Mouse (Mus musculus) C2C12 (cell line): ENCODE results near the gene Gm11937. TPM values are rescaled to one million over a fixed set of nuclear protein-coding genes. Genes with fewer than 3 reads are reported as not detected.

ENCODE experiments used
- H3K27me3 ChIP-seq: one replicate; pipeline ENCODE4 v1.6.1; 2011; ENCODE audit not compliant: control insufficient read depth, insufficient read depth, insufficient read length
- H3K36me3 ChIP-seq: one replicate; pipeline ENCODE4 v1.6.1; 2011; ENCODE audit not compliant: control insufficient read depth, insufficient read depth
- H3K4me3 ChIP-seq: one replicate; pipeline ENCODE4 v1.5.1; 2011; ENCODE audit warnings: mild to moderate bottlenecking, control low read depth; ENCODE audit not compliant: poor library complexity, insufficient read depth, severe bottlenecking
- H3K79me2 ChIP-seq: one replicate; pipeline ENCODE4 v1.6.1; 2011; ENCODE audit not compliant: control insufficient read depth, insufficient read depth
- H3K79me3 ChIP-seq: one replicate; pipeline ENCODE4 v1.6.1; 2011; ENCODE audit warnings: low read depth, control low read depth
- H3ac ChIP-seq: one replicate; pipeline ENCODE3; 2011; ENCODE audit warnings: low read depth; ENCODE audit not compliant: control insufficient read depth, insufficient read length
- CEBPB ChIP-seq: IDR thresholded peaks from one replicate; pipeline ENCODE4 v1.6.1; 2011; ENCODE audit warnings: low read depth, mild to moderate bottlenecking, control low read depth, moderate library complexity
- CTCF ChIP-seq: IDR thresholded peaks from one replicate; pipeline ENCODE4 v1.5.1; 2011; ENCODE audit not compliant: control insufficient read depth, insufficient read depth, insufficient read length
- FOSL1 ChIP-seq: IDR thresholded peaks from one replicate; pipeline ENCODE4 v1.8.0; 2011; ENCODE audit warnings: mild to moderate bottlenecking, low read length; ENCODE audit not compliant: poor library complexity, insufficient read depth, severe bottlenecking
- MAX ChIP-seq: IDR thresholded peaks from one replicate; pipeline ENCODE4 v1.6.1; 2011; ENCODE audit warnings: mild to moderate bottlenecking, control low read depth
- MYOD1 ChIP-seq: IDR thresholded peaks from one replicate; pipeline ENCODE4 v1.6.1; 2011; ENCODE audit warnings: low read depth; ENCODE audit not compliant: control insufficient read depth, insufficient read length
- MYOG ChIP-seq: IDR thresholded peaks from one replicate; pipeline ENCODE4 v1.6.1; 2011; ENCODE audit not compliant: control insufficient read depth, insufficient read length; ENCODE audit errors: extremely low read depth
- USF1 ChIP-seq: IDR thresholded peaks from one replicate; pipeline ENCODE4 v1.6.1; 2011; ENCODE audit warnings: low read depth, mild to moderate bottlenecking, control low read depth, moderate library complexity
- polyA plus RNA-seq: library from polyadenylated mRNA; unstranded; fragments of >200 nt; fragmentation: generic; extraction: Trizol; gene quantifications from one replicate; pipeline ENCODE4 v1.2.1, GENCODE M21; 2012; ENCODE audit warnings: missing spikeins

The Gm11937 gene
- polyA plus RNA-seq, 1 experiment, result not detected

DNA sequence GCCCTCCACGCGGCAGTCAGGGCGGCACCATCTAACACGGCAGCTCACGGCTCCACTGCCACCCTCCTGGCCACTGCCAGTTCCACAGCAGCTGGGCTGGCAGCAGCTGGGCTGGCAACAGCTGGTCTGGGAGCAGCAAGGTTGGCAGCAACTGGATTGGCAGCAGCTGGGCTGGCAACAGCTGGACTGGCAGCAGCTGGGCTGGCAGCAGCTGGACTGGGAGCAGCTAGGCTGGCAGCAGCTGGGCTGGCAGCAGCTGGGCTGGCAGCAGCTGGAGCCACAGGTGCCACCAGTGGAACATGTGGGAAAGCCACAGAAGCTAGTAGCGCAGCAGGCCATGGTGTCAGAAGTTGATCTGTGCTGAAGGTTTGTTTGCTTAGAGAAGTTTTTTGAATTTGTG is 19.0 kb downstream of the Gm11937 start, which contains the start of gene Krtap1-3:
Krtap1-3 (minus strand) TSS at position 359 of the 400 bp plus-strand sequence.
- H3K27me3 ChIP-seq, result no peaks in the 10 kb centered on the region
- no peaks in the 10 kb centered on the region for H3K79me2 ChIP-seq
- no peak within 1 kb of the TSS for H3K4me3 ChIP-seq
- H3K36me3 ChIP-seq, result no peaks in the 10 kb centered on the region
- H3ac ChIP-seq, result no peak within 1 kb of the TSS
- H3K79me3 ChIP-seq, result no peaks in the 10 kb centered on the region
- TF ChIP-seq MYOD1 (peak; percentile 96), CEBPB (no peak)

DNA sequence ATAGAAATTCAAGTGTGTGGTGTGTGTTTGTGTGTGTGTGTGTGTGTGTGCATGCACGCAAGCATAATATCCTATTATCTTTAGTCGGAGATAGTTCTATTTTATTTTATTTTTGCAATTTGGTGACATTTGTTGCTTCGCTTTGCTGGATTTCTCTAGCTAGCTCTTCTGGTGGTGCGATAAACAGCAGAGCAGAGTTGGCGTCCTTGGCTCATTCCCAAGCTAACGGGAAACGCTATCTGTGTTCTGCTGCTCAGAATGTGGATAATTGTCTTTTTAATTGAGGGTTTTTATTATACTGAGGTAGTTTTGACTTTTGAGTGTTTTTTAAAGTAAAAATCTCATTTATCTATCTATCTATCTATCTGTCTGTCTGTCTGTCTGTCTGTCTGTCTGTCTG is 24.9 kb downstream of the Gm11937 start:
- Histone ChIP-seq H3K36me3 (no peaks in the 10 kb centered on the region), H3K79me3 (no peaks in the 10 kb centered on the region), H3K27me3 (no peaks in the 10 kb centered on the region), H3K79me2 (no peaks in the 10 kb centered on the region), H3K4me3 (no peak overlapping the region), H3ac (no peak overlapping the region)
- TF ChIP-seq MAX (no peak), FOSL1 (no peak), MYOG (no peak), CTCF (no peak), USF1 (no peak), MYOD1 (no peak), CEBPB (no peak)

DNA sequence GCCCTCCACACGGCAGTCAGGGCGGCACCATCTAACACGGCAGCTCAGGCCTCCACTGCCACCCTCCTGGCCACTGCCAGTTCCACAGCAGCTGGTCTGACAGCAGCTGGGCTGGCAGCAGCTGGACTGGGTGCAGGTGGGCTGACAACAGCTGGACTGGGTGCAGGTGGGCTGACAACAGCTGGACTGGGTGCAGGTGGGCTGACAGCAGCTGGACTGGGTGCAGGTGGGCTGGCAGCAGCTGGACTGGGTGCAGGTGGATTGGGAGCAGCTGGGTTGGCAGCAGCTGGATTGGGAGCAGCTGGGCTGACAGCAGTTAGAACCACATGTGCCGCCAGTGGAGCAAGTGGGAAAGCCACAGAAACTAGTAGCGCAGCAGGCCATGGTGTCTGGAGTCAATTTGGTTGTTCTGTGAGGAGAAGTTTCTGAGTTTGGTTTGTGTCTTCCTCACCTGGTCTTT is 26.7 kb downstream of the Gm11937 start, which contains the start of gene Krtap1-4:
Krtap1-4 (minus strand) TSS at position 410 of the 460 bp plus-strand sequence.
- H3ac ChIP-seq, result no peak within 1 kb of the TSS
- TF ChIP-seq FOSL1, result no peak
- TF ChIP-seq CEBPB, result no peak
- no peak for TF ChIP-seq USF1
- TF ChIP-seq CTCF, result no peak
- TF ChIP-seq MYOD1, result peak; percentile 71
- TF ChIP-seq MAX, result no peak
- TF ChIP-seq MYOG, result no peak
- no peaks in the 10 kb centered on the region for H3K79me2 ChIP-seq
- no peak within 1 kb of the TSS for H3K4me3 ChIP-seq
- no peaks in the 10 kb centered on the region for H3K36me3 ChIP-seq
- H3K27me3 ChIP-seq, result no peaks in the 10 kb centered on the region
- no peaks in the 10 kb centered on the region for H3K79me3 ChIP-seq

DNA sequence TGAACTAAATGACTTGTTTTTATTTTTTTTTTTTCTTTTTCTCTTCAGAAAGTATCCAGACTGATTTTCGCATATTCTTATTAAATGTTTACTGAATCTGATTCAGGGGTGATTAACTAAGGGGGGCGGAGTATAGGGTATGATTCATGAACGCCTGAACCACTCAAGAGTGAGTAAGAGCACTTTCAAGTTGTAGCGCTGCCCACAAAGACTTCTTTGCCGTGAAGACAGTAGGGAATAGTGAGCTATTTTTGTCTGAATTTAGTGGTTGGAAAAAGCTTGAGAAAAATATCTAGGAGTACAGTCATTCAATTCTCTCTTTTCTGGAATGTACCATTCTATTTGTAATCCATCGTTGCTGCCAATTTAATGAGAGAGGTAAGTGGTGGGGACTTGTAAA is 28.4 kb downstream of the Gm11937 start:
- H3K79me2 ChIP-seq, result no peaks in the 10 kb centered on the region
- no peaks in the 10 kb centered on the region for H3K36me3 ChIP-seq
- no peaks in the 10 kb centered on the region for H3K27me3 ChIP-seq
- H3ac ChIP-seq, result no peak overlapping the region
- no peaks in the 10 kb centered on the region for H3K79me3 ChIP-seq
- no peak overlapping the region for H3K4me3 ChIP-seq
- TF ChIP-seq MAX (no peak), FOSL1 (peak; percentile 51)

DNA sequence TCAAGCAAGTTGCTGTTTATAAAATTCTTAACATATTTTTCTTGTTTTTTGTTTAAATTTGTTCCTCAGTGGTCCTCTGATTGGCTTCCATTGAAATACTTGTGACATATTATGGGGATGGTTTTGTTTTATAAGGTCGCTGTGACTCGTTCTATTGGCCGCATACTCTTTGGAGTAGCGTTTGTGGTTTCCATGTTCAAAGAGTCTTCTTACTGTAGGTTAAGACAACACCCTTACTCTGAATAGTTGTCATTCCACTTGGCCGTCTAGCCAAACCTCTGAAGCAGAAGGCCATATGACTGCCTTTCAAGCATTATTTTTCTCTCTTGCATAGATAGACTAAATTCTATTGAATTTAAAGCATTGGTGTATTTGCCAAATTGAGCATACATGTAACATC is 28.9 kb downstream of the Gm11937 start:
- Histone ChIP-seq H3K27me3 (no peaks in the 10 kb centered on the region), H3K79me3 (no peaks in the 10 kb centered on the region), H3ac (no peak overlapping the region), H3K79me2 (no peaks in the 10 kb centered on the region), H3K36me3 (no peaks in the 10 kb centered on the region), H3K4me3 (no peak overlapping the region)
- TF ChIP-seq CTCF, result no peak
- no peak for TF ChIP-seq FOSL1
- no peak for TF ChIP-seq MYOG
- TF ChIP-seq CEBPB, result no peak
- peak; percentile 23 for TF ChIP-seq MAX
- no peak for TF ChIP-seq USF1

DNA sequence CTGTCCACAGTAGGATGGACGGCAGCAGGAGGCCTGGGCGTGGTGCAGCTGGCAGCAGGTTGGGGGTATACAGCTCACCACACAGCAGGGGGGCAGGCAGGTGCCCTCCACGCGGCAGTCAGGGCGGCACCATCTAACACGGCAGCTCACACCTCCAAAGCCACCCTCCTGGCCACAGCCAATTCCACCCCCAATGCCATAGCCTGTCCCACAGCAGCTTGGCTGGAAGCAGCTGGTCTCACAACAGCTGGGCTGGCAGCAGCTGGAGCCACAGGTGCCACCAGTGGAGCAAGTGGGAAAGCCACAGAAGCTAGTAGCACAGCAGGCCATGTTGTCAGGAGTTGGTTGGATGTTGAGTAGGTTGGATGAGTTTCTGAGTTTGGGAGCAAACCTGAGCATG is 29.4 kb downstream of the Gm11937 start, which contains the start of gene Krtap1-5:
Krtap1-5 (minus strand) TSS at position 381 of the 400 bp plus-strand sequence.
- H3K79me2 ChIP-seq, result no peaks in the 10 kb centered on the region

More for the DNA sequence above, 29.4 kb downstream of the Gm11937 start, which contains the start of gene Krtap1-5:
- Histone ChIP-seq H3ac (no peak within 1 kb of the TSS), H3K27me3 (no peaks in the 10 kb centered on the region), H3K4me3 (no peak within 1 kb of the TSS), H3K36me3 (no peaks in the 10 kb centered on the region), H3K79me3 (no peaks in the 10 kb centered on the region)
- TF ChIP-seq USF1 (no peak), MYOD1 (peak; percentile 98)
